Mouse (Mus musculus): ENCODE measurements around the gene Mfsd2a. TPM values are rescaled to one million over a fixed set of nuclear protein-coding genes. Genes with fewer than 3 reads are reported as not detected.
"Not testable (repeated sequence)": the region's sequence is repeated elsewhere in the genome, so short reads cannot be mapped to it uniquely, and the experiment has no call there.

The Mfsd2a gene
- polyA plus RNA-seq, 1 experiment from 2014 or later: 0.42 TPM

DNA sequence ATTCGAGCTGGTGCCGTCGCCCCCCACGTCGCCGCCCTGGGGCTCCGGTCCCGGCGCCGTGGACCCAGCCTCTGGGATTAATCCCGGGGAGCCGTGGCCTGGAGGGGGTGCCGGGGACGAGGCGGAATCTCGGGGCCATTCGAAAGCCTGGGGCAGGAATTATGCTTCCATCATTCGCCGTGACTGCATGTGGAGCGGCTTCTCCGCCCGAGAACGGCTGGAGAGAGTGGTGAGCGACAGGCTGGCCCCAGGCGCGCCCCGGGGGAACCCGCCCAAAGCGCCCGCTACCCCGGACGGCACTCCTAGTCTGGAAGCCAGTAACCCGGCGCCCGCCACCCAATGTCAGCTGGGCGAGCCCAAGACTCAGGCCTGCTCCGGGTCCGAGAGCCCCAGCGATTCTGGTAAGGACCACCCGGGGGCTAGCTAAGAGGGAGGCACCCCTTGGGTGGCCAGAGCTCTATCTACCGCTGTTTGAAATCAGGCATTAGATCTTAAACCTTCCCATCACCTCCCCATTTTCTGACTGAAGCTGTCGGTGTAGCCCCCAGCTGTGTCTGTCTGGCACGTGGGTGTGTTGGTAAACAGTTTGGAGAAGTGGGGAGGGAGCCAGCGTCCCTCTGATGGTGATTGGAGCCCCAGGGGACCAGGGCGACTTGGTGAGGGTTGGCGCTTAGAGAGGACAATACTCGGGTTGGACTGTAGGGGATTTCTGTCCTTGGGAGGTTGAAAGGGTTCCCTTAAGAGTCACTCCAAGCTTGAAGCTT lies 35.8 kb upstream of the Mfsd2a start:
- peaks cover 0 to 5% of the 10 kb centered on the region in 2 experiments; a peak in 1 of 4 replicates for H3K4me1 ChIP-seq (ENCODE audit: control insufficient read depth in 2 of 2, insufficient read depth in 2 of 2, low read length in 2 of 2)
- peak overlapping the region; percentile 59 to 62 for H3K4me3 ChIP-seq (ENCODE audit: control insufficient read depth in 1 of 2, insufficient read depth in 1 of 2, low read depth in 1 of 2, low read length in 2 of 2)
- no peaks in the 10 kb centered on the region for H3K36me3 ChIP-seq (ENCODE audit: control insufficient read depth, insufficient read depth, low read length)
- H3K27ac ChIP-seq (replicated peaks in 1 of 2; ENCODE audit: control insufficient read depth in 1 of 2, insufficient read depth in 1 of 2, low read depth in 2 of 2, low read length in 2 of 2): no peak overlapping the region
- peaks cover 55% of the 10 kb centered on the region for H3K27me3 ChIP-seq (ENCODE audit: control insufficient read depth, insufficient read depth, low read length)
- H3K9ac ChIP-seq (ENCODE audit: low read length): peak overlapping the region; percentile 56
- no peak for ATAC-seq (ENCODE audit: insufficient number of reproducible peaks, insufficient read depth, low FRiP score, low read depth)
- WGBS: 1% methylated on average over 47 of the region's 47 CpGs
- H3K4me2 ChIP-seq (ENCODE audit: low read length): peak overlapping the region; percentile 96
- no peaks in the 10 kb centered on the region for H3K9me3 ChIP-seq (ENCODE audit: control insufficient read depth, low read length)

DNA sequence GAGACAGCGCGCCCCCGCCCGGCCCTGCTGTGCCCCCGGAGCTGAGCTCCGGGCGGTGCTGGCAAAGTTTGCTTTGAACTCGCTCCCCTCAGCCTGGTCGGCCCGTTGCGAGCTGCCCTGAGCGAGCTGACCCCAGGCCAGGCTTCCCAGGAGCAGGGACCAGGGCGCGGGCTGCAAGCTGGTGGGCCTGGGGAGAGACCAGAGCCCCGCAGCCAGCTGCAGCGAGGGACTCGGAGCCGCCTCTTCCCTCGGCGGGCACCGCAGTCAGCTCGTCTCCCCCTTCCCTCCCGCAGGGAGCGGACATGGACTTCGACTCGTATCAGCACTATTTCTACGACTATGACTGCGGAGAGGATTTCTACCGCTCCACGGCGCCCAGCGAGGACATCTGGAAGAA lies 35.2 kb upstream of the Mfsd2a start:
- Histone ChIP-seq H3K4me2 (ENCODE audit: low read length) (peak overlapping the region; percentile 96), H3K27ac (replicated peaks in 1 of 2; ENCODE audit: control insufficient read depth in 1 of 2, insufficient read depth in 1 of 2, low read depth in 2 of 2, low read length in 2 of 2) (no peak overlapping the region), H3K36me3 (ENCODE audit: control insufficient read depth, insufficient read depth, low read length) (no peaks in the 10 kb centered on the region), H3K27me3 (ENCODE audit: control insufficient read depth, insufficient read depth, low read length) (peaks cover 49% of the 10 kb centered on the region), H3K9ac (ENCODE audit: low read length) (peak overlapping the region; percentile 56), H3K4me1 (ENCODE audit: control insufficient read depth in 2 of 2, insufficient read depth in 2 of 2, low read length in 2 of 2) (peaks cover 0 to 5% of the 10 kb centered on the region in 2 experiments; a peak in 1 of 4 replicates), H3K9me3 (ENCODE audit: control insufficient read depth, low read length) (no peaks in the 10 kb centered on the region), H3K4me3 (ENCODE audit: control insufficient read depth in 1 of 2, insufficient read depth in 1 of 2, low read depth in 1 of 2, low read length in 2 of 2) (peak overlapping the region; percentile 59 to 62)
- under 1% methylated on average over 30 of the region's 32 CpGs for WGBS
- ATAC-seq (ENCODE audit: insufficient number of reproducible peaks, insufficient read depth, low FRiP score, low read depth): no peak

DNA sequence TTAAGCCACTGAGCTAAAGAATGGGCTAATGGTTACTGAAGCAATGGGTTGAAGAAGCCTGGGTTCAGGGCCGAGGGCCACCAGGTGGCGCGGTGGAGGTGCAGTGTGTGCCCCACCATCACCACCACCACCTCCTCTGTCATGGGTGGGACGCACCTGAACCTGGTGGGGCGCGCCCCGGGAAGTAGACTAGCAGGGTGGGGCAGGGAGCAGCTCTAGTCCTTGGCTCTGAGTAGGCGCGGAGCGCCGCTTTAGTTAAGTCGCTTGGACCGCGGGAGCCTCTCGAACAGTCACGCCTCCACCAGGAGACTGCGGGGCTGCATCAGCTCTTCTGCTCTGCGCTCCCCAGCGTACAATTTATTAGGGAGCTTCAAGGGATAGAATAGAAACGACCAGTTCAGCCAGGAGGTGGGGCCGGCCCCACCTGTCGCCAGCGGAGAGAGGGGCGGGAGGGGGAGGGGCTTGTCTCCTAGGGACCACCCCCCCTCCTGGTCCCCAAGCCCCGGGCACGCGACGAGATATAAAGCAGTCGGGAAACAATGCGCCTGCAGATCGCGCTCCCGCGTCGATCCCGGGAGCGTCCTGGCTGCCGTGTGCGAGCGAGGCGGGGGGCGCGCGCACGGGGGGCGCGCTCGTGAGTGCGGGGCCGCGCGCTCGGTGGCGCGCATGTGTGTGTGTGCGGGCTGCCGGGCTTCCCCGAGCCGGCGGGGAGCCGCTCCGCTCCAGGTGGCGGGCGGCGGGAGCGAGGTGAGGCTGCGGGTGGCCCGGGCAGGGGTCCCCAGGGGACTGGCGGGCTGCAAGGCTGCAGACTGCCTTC lies 34.6 kb upstream of the Mfsd2a start, which contains the start of gene Mycl:
Mycl (plus strand) TSS at position 249 of the 817 bp plus-strand sequence.
- no peaks in the 10 kb centered on the region for H3K9me3 ChIP-seq (ENCODE audit: control insufficient read depth, low read length)
- H3K36me3 ChIP-seq (ENCODE audit: control insufficient read depth, insufficient read depth, low read length): no peaks in the 10 kb centered on the region
- WGBS: under 1% methylated on average over 67 of the region's 69 CpGs
- H3K4me2 ChIP-seq (ENCODE audit: low read length): peak within 1 kb of the TSS; percentile 96
- peaks cover 0 to 5% of the 10 kb centered on the region in 2 experiments; a peak in 1 of 4 replicates for H3K4me1 ChIP-seq (ENCODE audit: control insufficient read depth in 2 of 2, insufficient read depth in 2 of 2, low read length in 2 of 2)
- peaks cover 49% of the 10 kb centered on the region for H3K27me3 ChIP-seq (ENCODE audit: control insufficient read depth, insufficient read depth, low read length)
- peak; percentile 51 for ATAC-seq (ENCODE audit: insufficient number of reproducible peaks, insufficient read depth, low FRiP score, low read depth)
- H3K9ac ChIP-seq (ENCODE audit: low read length): peak within 1 kb of the TSS; percentile 56
- H3K27ac ChIP-seq (replicated peaks in 1 of 2; ENCODE audit: control insufficient read depth in 1 of 2, insufficient read depth in 1 of 2, low read depth in 2 of 2, low read length in 2 of 2): no peak within 1 kb of the TSS
- peak within 1 kb of the TSS; percentile 59 to 62 for H3K4me3 ChIP-seq (ENCODE audit: control insufficient read depth in 1 of 2, insufficient read depth in 1 of 2, low read depth in 1 of 2, low read length in 2 of 2)

DNA sequence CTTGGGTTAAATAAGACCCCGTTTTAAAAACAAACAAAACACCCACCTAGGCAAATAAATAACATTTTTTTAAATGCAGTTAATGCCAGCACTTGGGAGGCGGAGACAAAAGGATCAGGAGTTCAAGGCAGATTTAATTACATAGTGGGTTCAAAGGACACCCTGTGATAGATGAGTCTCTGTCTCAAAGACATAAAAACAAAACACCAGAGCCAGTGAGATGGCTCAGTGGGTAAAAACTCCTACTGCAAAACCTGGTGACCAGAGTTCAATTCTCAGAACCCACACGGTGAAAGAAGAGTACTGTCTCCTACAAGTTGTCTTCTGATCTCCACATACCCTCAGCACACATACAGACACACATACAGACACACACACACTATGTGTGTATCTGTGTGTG lies 31.3 kb upstream of the Mfsd2a start:
- Histone ChIP-seq H3K4me3 (ENCODE audit: control insufficient read depth in 1 of 2, insufficient read depth in 1 of 2, low read depth in 1 of 2, low read length in 2 of 2) (no peak overlapping the region), H3K9me3 (ENCODE audit: control insufficient read depth, low read length) (no peaks in the 10 kb centered on the region), H3K27me3 (ENCODE audit: control insufficient read depth, insufficient read depth, low read length) (peaks cover 18% of the 10 kb centered on the region), H3K27ac (replicated peaks in 1 of 2; ENCODE audit: control insufficient read depth in 1 of 2, insufficient read depth in 1 of 2, low read depth in 2 of 2, low read length in 2 of 2) (no peak overlapping the region), H3K4me2 (ENCODE audit: low read length) (no peak overlapping the region), H3K4me1 (ENCODE audit: control insufficient read depth in 2 of 2, insufficient read depth in 2 of 2, low read length in 2 of 2) (peaks cover 0 to 5% of the 10 kb centered on the region in 2 experiments; a peak in 1 of 4 replicates), H3K36me3 (ENCODE audit: control insufficient read depth, insufficient read depth, low read length) (no peaks in the 10 kb centered on the region), H3K9ac (ENCODE audit: low read length) (no peak overlapping the region)
- ATAC-seq (ENCODE audit: insufficient number of reproducible peaks, insufficient read depth, low FRiP score, low read depth): no peak
- WGBS: 77% methylated on average over 3 of the region's 3 CpGs

DNA sequence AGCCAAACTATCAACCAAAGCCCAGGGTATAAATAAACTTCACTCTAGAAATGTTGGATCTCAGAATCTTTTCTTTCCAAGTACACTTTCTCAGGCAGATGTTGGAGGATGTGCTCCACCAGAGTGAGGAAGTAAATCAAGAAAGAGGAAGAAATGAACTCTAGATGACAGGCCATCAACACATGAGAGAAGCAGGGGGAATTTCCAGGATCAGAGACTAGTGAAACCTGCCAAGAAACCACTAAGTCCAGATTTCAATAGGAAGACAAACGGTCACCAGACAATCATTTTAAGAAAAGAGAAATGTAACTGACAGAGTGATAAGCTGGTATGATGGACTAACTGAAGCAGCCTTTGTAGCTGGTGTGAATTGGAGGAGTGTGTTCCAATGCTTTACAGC lies 30.2 kb upstream of the Mfsd2a start:
- Histone ChIP-seq H3K4me3 (ENCODE audit: control insufficient read depth in 1 of 2, insufficient read depth in 1 of 2, low read depth in 1 of 2, low read length in 2 of 2) (no peak overlapping the region), H3K27ac (replicated peaks in 1 of 2; ENCODE audit: control insufficient read depth in 1 of 2, insufficient read depth in 1 of 2, low read depth in 2 of 2, low read length in 2 of 2) (no peak overlapping the region), H3K9ac (ENCODE audit: low read length) (no peak overlapping the region), H3K27me3 (ENCODE audit: control insufficient read depth, insufficient read depth, low read length) (peaks cover 9% of the 10 kb centered on the region), H3K4me1 (ENCODE audit: control insufficient read depth in 2 of 2, insufficient read depth in 2 of 2, low read length in 2 of 2) (no peaks in the 10 kb centered on the region), H3K4me2 (ENCODE audit: low read length) (no peak overlapping the region), H3K36me3 (ENCODE audit: control insufficient read depth, insufficient read depth, low read length) (no peaks in the 10 kb centered on the region), H3K9me3 (ENCODE audit: control insufficient read depth, low read length) (no peaks in the 10 kb centered on the region)
- 66% methylated on average over 1 of the region's 1 CpGs for WGBS
- ATAC-seq (ENCODE audit: insufficient number of reproducible peaks, insufficient read depth, low FRiP score, low read depth): no peak

DNA sequence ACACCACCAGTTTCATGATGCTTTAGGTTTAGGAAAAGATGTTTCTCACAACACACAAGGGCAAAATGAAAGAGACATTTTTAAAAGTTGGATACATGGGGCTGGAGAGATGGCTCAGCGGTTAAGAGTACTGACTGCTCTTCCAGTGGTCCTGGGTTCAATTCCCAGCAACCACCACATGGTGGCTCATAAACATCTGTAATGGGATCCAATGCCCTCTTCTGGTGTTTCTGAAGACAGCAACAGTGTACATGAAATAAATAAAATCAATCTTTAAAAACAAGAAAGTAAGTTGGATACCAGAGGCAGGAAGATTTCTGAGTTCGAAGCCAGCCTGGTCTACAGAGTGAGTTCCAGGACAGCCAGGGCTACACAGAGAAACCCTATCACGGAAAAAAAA lies 27.0 kb upstream of the Mfsd2a start:
- not testable (repeated sequence) for H3K36me3 ChIP-seq (ENCODE audit: control insufficient read depth, insufficient read depth, low read length); H3K27ac ChIP-seq (replicated peaks in 1 of 2; ENCODE audit: control insufficient read depth in 1 of 2, insufficient read depth in 1 of 2, low read depth in 2 of 2, low read length in 2 of 2); H3K4me3 ChIP-seq (ENCODE audit: control insufficient read depth in 1 of 2, insufficient read depth in 1 of 2, low read depth in 1 of 2, low read length in 2 of 2); H3K9ac ChIP-seq (ENCODE audit: low read length); ATAC-seq (ENCODE audit: insufficient number of reproducible peaks, insufficient read depth, low FRiP score, low read depth); H3K9me3 ChIP-seq (ENCODE audit: control insufficient read depth, low read length); H3K4me2 ChIP-seq (ENCODE audit: low read length); H3K4me1 ChIP-seq (ENCODE audit: control insufficient read depth in 2 of 2, insufficient read depth in 2 of 2, low read length in 2 of 2)
- H3K27me3 ChIP-seq (ENCODE audit: control insufficient read depth, insufficient read depth, low read length): peaks cover 18% of the 10 kb centered on the region
- WGBS: 61% methylated on average over 3 of the region's 3 CpGs

DNA sequence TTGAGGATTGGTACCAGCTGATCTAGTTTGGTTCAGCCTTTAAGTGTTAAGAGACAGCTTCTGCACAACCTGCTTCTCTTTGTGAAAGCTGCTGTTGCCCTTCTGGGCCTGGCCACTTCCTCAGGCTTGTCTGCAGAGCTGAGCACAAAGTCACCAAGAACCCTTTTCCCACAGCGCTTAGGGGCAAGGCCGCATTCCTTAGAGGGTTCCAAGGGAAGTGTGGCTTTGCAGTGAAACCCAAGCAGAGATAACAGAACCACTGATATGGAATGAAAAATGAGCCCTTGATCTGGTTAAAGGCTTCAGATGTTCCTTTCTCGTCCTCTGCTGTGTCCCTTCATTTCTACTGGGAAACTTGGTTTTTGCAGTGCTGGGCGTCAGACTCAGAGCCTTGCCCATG lies 26.4 kb upstream of the Mfsd2a start:
- Histone ChIP-seq H3K4me1 (ENCODE audit: control insufficient read depth in 2 of 2, insufficient read depth in 2 of 2, low read length in 2 of 2) (no peaks in the 10 kb centered on the region), H3K27ac (replicated peaks in 1 of 2; ENCODE audit: control insufficient read depth in 1 of 2, insufficient read depth in 1 of 2, low read depth in 2 of 2, low read length in 2 of 2) (no peak overlapping the region), H3K9me3 (ENCODE audit: control insufficient read depth, low read length) (no peaks in the 10 kb centered on the region), H3K9ac (ENCODE audit: low read length) (no peak overlapping the region), H3K4me2 (ENCODE audit: low read length) (no peak overlapping the region), H3K36me3 (ENCODE audit: control insufficient read depth, insufficient read depth, low read length) (no peaks in the 10 kb centered on the region), H3K4me3 (ENCODE audit: control insufficient read depth in 1 of 2, insufficient read depth in 1 of 2, low read depth in 1 of 2, low read length in 2 of 2) (no peak overlapping the region), H3K27me3 (ENCODE audit: control insufficient read depth, insufficient read depth, low read length) (peaks cover 21% of the 10 kb centered on the region)
- WGBS: 35% methylated on average over 4 of the region's 4 CpGs
- no peak for ATAC-seq (ENCODE audit: insufficient number of reproducible peaks, insufficient read depth, low FRiP score, low read depth)
